Mouse (Mus musculus): ENCODE data around the gene Olfr49.

DNA sequence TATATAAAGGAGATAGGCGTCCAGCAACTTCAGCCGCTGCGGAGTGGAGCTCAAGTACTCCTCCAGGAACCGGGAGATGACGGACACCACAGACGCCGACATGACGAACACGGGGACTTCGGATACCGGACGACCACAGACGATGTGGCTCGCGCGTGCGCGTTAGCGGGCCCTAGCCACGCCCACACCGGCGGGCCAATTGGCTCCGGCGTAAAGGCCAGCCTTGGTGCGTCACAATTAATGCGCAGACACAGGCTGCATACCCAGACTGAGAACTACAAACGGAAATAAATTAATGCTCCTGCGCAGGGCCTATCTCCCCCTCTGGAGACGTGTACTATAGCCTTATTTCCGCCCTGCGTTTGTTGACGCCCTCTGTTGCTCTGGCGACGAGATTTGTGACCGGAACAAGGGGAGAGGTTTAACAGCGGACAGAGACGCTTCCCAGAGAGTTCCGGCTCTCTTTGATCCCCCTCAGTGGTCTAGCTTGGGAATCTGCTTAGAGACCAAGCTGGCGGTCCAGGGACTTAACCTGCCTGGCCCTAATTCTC, 30.9 kb downstream of the Olfr49 start, which contains the start of the genes Dad1 and Abhd4:
- TF ChIP-seq CTCF (IDR thresholded peaks at IDR 0.05; ENCODE audit: borderline replicate concordance, control insufficient read depth, extremely low read depth, insufficient read depth, low read length, poor library complexity) (0 out of 2 replicates have a peak, but pooled peaks have one; percentile 40), POLR2A (IDR thresholded peaks at IDR 0.05; ENCODE audit: control insufficient read depth, extremely low read depth, insufficient read depth, low read length, poor library complexity) (peak; percentile 73)

Data from thymus, adult 2 months (tissue).